Mouse (Mus musculus): Measurements from ENCODE around the gene Bmp8b. TPM values are rescaled to one million over a fixed set of nuclear protein-coding genes. Genes with fewer than 3 reads are reported as not detected.

Bmp8b gene
- total and polyA plus RNA-seq, 2 experiments from 2014 or later, result 0.40 to 0.62 TPM

GRCm38 (mm10) chr4:123076928-123077327, 28.0 kb upstream of the Bmp8b start:
- no peak for ATAC-seq
- WGBS, result 70% methylated on average over 8 of the region's 8 CpGs

GRCm38 (mm10) chr4:123078231-123078630, 26.7 kb upstream of the Bmp8b start:
- H3K4me3 ChIP-seq (ENCODE audit: low read depth, low read length), result no peak overlapping the region
- H3K27me3 ChIP-seq (ENCODE audit: insufficient read depth, low read length), result no peaks in the 10 kb centered on the region
- H3K9ac ChIP-seq, result no peak overlapping the region
- DNase-seq (no peak), ATAC-seq (no peak)
- TF ChIP-seq CTCF (IDR thresholded peaks at IDR 0.05; ENCODE audit: low read depth), result no peak
- no peaks in the 10 kb centered on the region for H3K4me1 ChIP-seq (ENCODE audit: insufficient read depth)
- no peaks in the 10 kb centered on the region for H3K36me3 ChIP-seq (ENCODE audit: insufficient read depth)
- H3K27ac ChIP-seq (ENCODE audit: low read depth, low read length), result no peak overlapping the region
- H3K4me2 ChIP-seq (ENCODE audit: low read depth), result no peak overlapping the region
- 84% methylated on average over 4 of the region's 4 CpGs for WGBS
- no peaks in the 10 kb centered on the region for H3K9me3 ChIP-seq (ENCODE audit: low read length)

More at GRCm38 (mm10) chr4:123076928-123077327, 28.0 kb upstream of the Bmp8b start:
- TF ChIP-seq CTCF (IDR thresholded peaks at IDR 0.05; ENCODE audit: low read depth), result no peak
- no peak overlapping the region for H3K9ac ChIP-seq
- DNase-seq, result no peak
- H3K36me3 ChIP-seq (ENCODE audit: insufficient read depth), result no peaks in the 10 kb centered on the region
- H3K4me2 ChIP-seq (ENCODE audit: low read depth), result no peak overlapping the region
- H3K9me3 ChIP-seq (ENCODE audit: low read length), result no peaks in the 10 kb centered on the region
- no peaks in the 10 kb centered on the region for H3K27me3 ChIP-seq (ENCODE audit: insufficient read depth, low read length)
- H3K4me3 ChIP-seq (ENCODE audit: low read depth, low read length), result no peak overlapping the region
- H3K4me1 ChIP-seq (ENCODE audit: insufficient read depth), result no peaks in the 10 kb centered on the region
- no peak overlapping the region for H3K27ac ChIP-seq (ENCODE audit: low read depth, low read length)

- no peaks in the 10 kb centered on the region for H3K27me3 ChIP-seq (ENCODE audit: insufficient read depth, low read length)
- H3K4me1 ChIP-seq (ENCODE audit: insufficient read depth), result no peaks in the 10 kb centered on the region
- no peaks in the 10 kb centered on the region for H3K36me3 ChIP-seq (ENCODE audit: insufficient read depth)
- no peak overlapping the region for H3K27ac ChIP-seq (ENCODE audit: low read depth, low read length)
- DNase-seq (no peak), ATAC-seq (no peak)
- H3K9me3 ChIP-seq (ENCODE audit: low read length), result no peaks in the 10 kb centered on the region
- TF ChIP-seq CTCF (IDR thresholded peaks at IDR 0.05; ENCODE audit: low read depth), result no peak
- no peak overlapping the region for H3K4me3 ChIP-seq (ENCODE audit: low read depth, low read length)
- H3K9ac ChIP-seq, result no peak overlapping the region
- H3K4me2 ChIP-seq (ENCODE audit: low read depth), result no peak overlapping the region
- WGBS, result 31% methylated on average over 13 of the region's 13 CpGs
These were observed 24.2 kb upstream of the Bmp8b start for GRCm38 (mm10) chr4:123080791-123081190.

- Histone ChIP-seq H3K9ac (no peak overlapping the region), H3K27ac (ENCODE audit: low read depth, low read length) (no peak overlapping the region), H3K36me3 (ENCODE audit: insufficient read depth) (no peaks in the 10 kb centered on the region), H3K4me1 (ENCODE audit: insufficient read depth) (no peaks in the 10 kb centered on the region), H3K4me2 (ENCODE audit: low read depth) (no peak overlapping the region), H3K9me3 (ENCODE audit: low read length) (no peaks in the 10 kb centered on the region), H3K4me3 (ENCODE audit: low read depth, low read length) (no peak overlapping the region), H3K27me3 (ENCODE audit: insufficient read depth, low read length) (no peaks in the 10 kb centered on the region)
- DNase-seq (peak; percentile 77), ATAC-seq (peak; percentile 78)
- TF ChIP-seq CTCF (IDR thresholded peaks at IDR 0.05; ENCODE audit: low read depth), result peak; percentile 84
- 71% methylated on average over 20 of the region's 20 CpGs for WGBS
These were observed 22.4 kb upstream of the Bmp8b start for GRCm38 (mm10) chr4:123082283-123083163.

- ATAC-seq (no peak), DNase-seq (no peak)
- Histone ChIP-seq H3K27me3 (ENCODE audit: insufficient read depth, low read length) (no peaks in the 10 kb centered on the region), H3K4me2 (ENCODE audit: low read depth) (no peak overlapping the region), H3K9ac (no peak overlapping the region), H3K27ac (ENCODE audit: low read depth, low read length) (no peak overlapping the region), H3K4me3 (ENCODE audit: low read depth, low read length) (no peak overlapping the region), H3K9me3 (ENCODE audit: low read length) (no peaks in the 10 kb centered on the region), H3K4me1 (ENCODE audit: insufficient read depth) (no peaks in the 10 kb centered on the region), H3K36me3 (ENCODE audit: insufficient read depth) (no peaks in the 10 kb centered on the region)
- 69% methylated on average over 13 of the region's 13 CpGs for WGBS
- no peak for TF ChIP-seq CTCF (IDR thresholded peaks at IDR 0.05; ENCODE audit: low read depth)
These were observed 21.6 kb upstream of the Bmp8b start for GRCm38 (mm10) chr4:123083323-123083902.

GRCm38 (mm10) chr4:123085290-123085689, 19.7 kb upstream of the Bmp8b start:
- no peak overlapping the region for H3K4me2 ChIP-seq (ENCODE audit: low read depth)
- H3K9ac ChIP-seq, result no peak overlapping the region
- H3K4me1 ChIP-seq (ENCODE audit: insufficient read depth), result no peaks in the 10 kb centered on the region
- H3K27me3 ChIP-seq (ENCODE audit: insufficient read depth, low read length), result no peaks in the 10 kb centered on the region
- no peak for TF ChIP-seq CTCF (IDR thresholded peaks at IDR 0.05; ENCODE audit: low read depth)
- no peak overlapping the region for H3K27ac ChIP-seq (ENCODE audit: low read depth, low read length)
- no peak overlapping the region for H3K4me3 ChIP-seq (ENCODE audit: low read depth, low read length)
- DNase-seq, result no peak
- no peaks in the 10 kb centered on the region for H3K9me3 ChIP-seq (ENCODE audit: low read length)
- no peak for ATAC-seq
- H3K36me3 ChIP-seq (ENCODE audit: insufficient read depth), result no peaks in the 10 kb centered on the region
- 87% methylated on average over 2 of the region's 2 CpGs for WGBS

GRCm38 (mm10) chr4:123086381-123086780, 18.6 kb upstream of the Bmp8b start:
- no peak for DNase-seq

More at GRCm38 (mm10) chr4:123086381-123086780, 18.6 kb upstream of the Bmp8b start:
- H3K9me3 ChIP-seq (ENCODE audit: low read length), result no peaks in the 10 kb centered on the region
- no peaks in the 10 kb centered on the region for H3K36me3 ChIP-seq (ENCODE audit: insufficient read depth)
- ATAC-seq, result no peak
- H3K27me3 ChIP-seq (ENCODE audit: insufficient read depth, low read length), result no peaks in the 10 kb centered on the region
- H3K4me2 ChIP-seq (ENCODE audit: low read depth), result no peak overlapping the region
- H3K9ac ChIP-seq, result no peak overlapping the region
- H3K4me1 ChIP-seq (ENCODE audit: insufficient read depth), result no peaks in the 10 kb centered on the region
- peak; percentile 18; the same call in 1 of the 2 replicates for TF ChIP-seq CTCF (IDR thresholded peaks at IDR 0.05; ENCODE audit: low read depth)
- 91% methylated on average over 4 of the region's 4 CpGs for WGBS
- H3K4me3 ChIP-seq (ENCODE audit: low read depth, low read length), result no peak overlapping the region
- H3K27ac ChIP-seq (ENCODE audit: low read depth, low read length), result no peak overlapping the region

All from forebrain, postnatal 0 days (tissue).